Mouse (Mus musculus) liver, embryonic 12.5 days (tissue): ENCODE measurements around the gene Numbl. TPM values are rescaled to one million over a fixed set of nuclear protein-coding genes. Genes with fewer than 3 reads are reported as not detected.
"Not testable (repeated sequence)": the region's sequence is repeated elsewhere in the genome, so short reads cannot be mapped to it uniquely, and the experiment has no call there.

Experiments used
- ATAC-seq: fragments of 200-750 bp; cut with Nextera tagmentation; 2 replicates; pipeline ENCODE4 v1.8.0; 2017; ENCODE audit warnings: moderate number of reproducible peaks, mild to moderate bottlenecking, moderate library complexity
- H3K27ac ChIP-seq: fragments of 300-500 bp; sonication (generic); 2 replicates; pipeline ENCODE4 v1.5.1; 2016; ENCODE audit warnings: mild to moderate bottlenecking
- H3K27me3 ChIP-seq: fragments of 300-500 bp; sonication (generic); replicated peaks from 2 replicates; pipeline ENCODE4 v1.6.1; 2016; ENCODE audit warnings: mild to moderate bottlenecking, moderate library complexity
- H3K36me3 ChIP-seq: fragments of 300-500 bp; sonication (generic); 2 replicates; pipeline ENCODE4 v1.6.1; 2016; ENCODE audit warnings: mild to moderate bottlenecking, moderate library complexity
- H3K4me1 ChIP-seq: fragments of 300-500 bp; sonication (generic); 2 replicates; pipeline ENCODE4 v1.6.1; 2016
- H3K4me2 ChIP-seq: fragments of 300-500 bp; sonication (generic); 2 replicates; pipeline ENCODE4 v1.6.1; 2016; ENCODE audit warnings: mild to moderate bottlenecking, moderate library complexity
- H3K4me3 ChIP-seq: fragments of 300-500 bp; sonication (generic); 2 replicates; pipeline ENCODE4 v1.5.1; 2016; ENCODE audit warnings: mild to moderate bottlenecking, moderate library complexity
- H3K9ac ChIP-seq: fragments of 300-500 bp; sonication (generic); 2 replicates; pipeline ENCODE4 v1.6.1; 2016; ENCODE audit warnings: mild to moderate bottlenecking, moderate library complexity
- H3K9me3 ChIP-seq: fragments of 300-500 bp; sonication (generic); replicated peaks from 2 replicates; pipeline ENCODE4 v1.6.1; 2016; ENCODE audit warnings: mild to moderate bottlenecking, moderate library complexity
- WGBS: fragments of 180-500 bp; shearing (Covaris S2); methylation state at CpG from one replicate; pipeline ENCODE4 v1.1.7; 2016; ENCODE audit not compliant: insufficient replicate concordance; 5-methylcytosine and 5-hydroxymethylcytosine counted together
- polyA plus RNA-seq: library from polyadenylated mRNA; unstranded; fragments of >200 nt; fragmentation: Nextera tagmentation; extraction: Ambion mirVana; gene quantifications from 2 replicates; pipeline ENCODE4 v1.2.1, GENCODE M21; 2016

The Numbl gene
- polyA plus RNA-seq, 1 experiment from 2014 or later = 3.9 TPM

GRCm38 (mm10) chr7:27231693-27232331, 26.4 kb upstream of the Numbl start:
- Histone ChIP-seq H3K4me3 (no peak overlapping the region), H3K4me2 (peak overlapping the region; percentile 89; the same call in 1 of the 2 replicates), H3K27me3 (no peaks in the 10 kb centered on the region), H3K36me3 (no peaks in the 10 kb centered on the region), H3K9ac (no peak overlapping the region), H3K4me1 (peaks cover 50% of the 10 kb centered on the region), H3K9me3 (no peaks in the 10 kb centered on the region), H3K27ac (no peak overlapping the region)
- 69% methylated on average over 7 of the region's 7 CpGs for whole genome bisulfite sequencing
- no peak for ATAC-seq

- peak within 1 kb of the TSS; percentile 56 for H3K27ac ChIP-seq
- peak within 1 kb of the TSS; percentile 89 for H3K4me2 ChIP-seq
- peak within 1 kb of the TSS; percentile 75 for H3K4me3 ChIP-seq
- H3K9me3 ChIP-seq = no peaks in the 10 kb centered on the region
- peak; percentile 88 for ATAC-seq
- peaks cover 6% of the 10 kb centered on the region; the same call in 1 of the 2 replicates for H3K36me3 ChIP-seq
- peaks cover 40% of the 10 kb centered on the region for H3K4me1 ChIP-seq
- H3K27me3 ChIP-seq = no peaks in the 10 kb centered on the region
- under 1% methylated on average over 25 of the region's 25 CpGs for WGBS
- peak within 1 kb of the TSS; percentile 71 for H3K9ac ChIP-seq
Measured at GRCm38 (mm10) chr7:27232781-27233281, 25.4 kb upstream of the Numbl start, which contains the start of gene Coq8b. TSS of gene Coq8b (plus strand) at chr7:27233023.

- H3K4me3 ChIP-seq = peak overlapping the region; percentile 75
- no peaks in the 10 kb centered on the region for H3K27me3 ChIP-seq
- H3K4me1 ChIP-seq = peaks cover 37% of the 10 kb centered on the region
- ATAC-seq = no peak
- peaks cover 8% of the 10 kb centered on the region; the same call in 1 of the 2 replicates for H3K36me3 ChIP-seq
- WGBS = 12% methylated on average over 6 of the region's 6 CpGs
- H3K9ac ChIP-seq = peak overlapping the region; percentile 71
- H3K4me2 ChIP-seq = peak overlapping the region; percentile 89
- peak overlapping the region; percentile 56; the same call in 1 of the 2 replicates for H3K27ac ChIP-seq
- no peaks in the 10 kb centered on the region for H3K9me3 ChIP-seq
Measured at GRCm38 (mm10) chr7:27233300-27233699, 24.9 kb upstream of the Numbl start.

- Histone ChIP-seq H3K4me2 (no peak overlapping the region), H3K4me3 (no peak overlapping the region), H3K9ac (no peak overlapping the region), H3K9me3 (no peaks in the 10 kb centered on the region), H3K36me3 (peaks cover 22% of the 10 kb centered on the region), H3K4me1 (peaks cover 22% of the 10 kb centered on the region), H3K27ac (no peak overlapping the region), H3K27me3 (no peaks in the 10 kb centered on the region)
- 76% methylated on average over 2 of the region's 2 CpGs for WGBS
- no peak for ATAC-seq
Measured at GRCm38 (mm10) chr7:27235726-27236125, 22.5 kb upstream of the Numbl start.

DNA sequence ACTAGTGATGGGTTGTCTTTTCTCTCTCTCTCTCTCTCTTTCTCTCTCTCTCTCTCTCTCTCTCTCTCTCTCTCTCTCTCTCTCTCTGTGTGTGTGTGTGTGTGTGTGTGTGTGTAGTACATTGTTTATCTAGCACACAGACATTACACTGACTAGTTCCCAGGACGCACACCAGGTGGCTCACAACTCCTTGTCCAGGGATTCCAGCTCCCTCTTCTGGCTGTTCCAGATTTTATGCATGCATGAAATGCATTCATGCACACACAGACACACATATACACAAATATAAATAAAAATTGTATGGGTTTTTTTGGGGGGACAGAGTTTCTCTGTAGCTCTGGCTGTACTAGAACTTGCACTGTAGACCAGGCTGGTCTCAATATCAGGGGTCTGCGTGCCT, 20.7 kb upstream of the Numbl start:
- 67% methylated on average over 2 of the region's 2 CpGs for WGBS
- no peak overlapping the region for H3K9ac ChIP-seq
- H3K4me3 ChIP-seq = no peak overlapping the region
- H3K27ac ChIP-seq = no peak overlapping the region
- ATAC-seq = no peak
- H3K27me3 ChIP-seq = no peaks in the 10 kb centered on the region
- H3K9me3 ChIP-seq = no peaks in the 10 kb centered on the region
- H3K4me1 ChIP-seq = peaks cover 13% of the 10 kb centered on the region
- H3K36me3 ChIP-seq = peaks cover 31% of the 10 kb centered on the region
- H3K4me2 ChIP-seq = no peak overlapping the region

- Histone ChIP-seq H3K27ac (no peak overlapping the region), H3K36me3 (peaks cover 37% of the 10 kb centered on the region), H3K27me3 (no peaks in the 10 kb centered on the region), H3K4me1 (peaks cover 9% of the 10 kb centered on the region), H3K4me3 (no peak overlapping the region), H3K9ac (no peak overlapping the region), H3K4me2 (no peak overlapping the region), H3K9me3 (no peaks in the 10 kb centered on the region)
- ATAC-seq = no peak
- 74% methylated on average over 5 of the region's 5 CpGs for WGBS
Measured at GRCm38 (mm10) chr7:27238568-27238967, 19.7 kb upstream of the Numbl start.

DNA sequence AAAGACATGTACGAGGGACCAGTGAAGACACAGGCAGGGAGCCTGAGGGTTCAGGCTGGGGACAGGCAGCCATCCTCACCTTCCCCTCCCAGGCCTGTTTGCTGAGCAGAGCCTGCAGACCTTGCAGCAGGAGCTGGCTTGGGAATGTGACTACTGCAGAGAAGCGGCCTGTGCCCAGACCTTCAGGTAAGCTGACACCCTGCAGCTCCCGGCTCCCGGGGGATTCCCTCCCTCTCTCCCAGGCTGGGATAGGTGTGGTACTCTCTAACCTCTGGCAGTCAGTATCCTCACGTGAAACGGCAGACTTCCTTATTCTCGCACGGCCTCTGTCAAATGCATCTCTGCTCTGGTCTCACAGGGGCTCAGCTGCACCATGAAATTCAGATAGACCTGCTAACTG, 15.0 kb upstream of the Numbl start:
- no peak for ATAC-seq
- 70% methylated on average over 8 of the region's 8 CpGs for WGBS
- Histone ChIP-seq H3K36me3 (peaks cover 44% of the 10 kb centered on the region), H3K4me2 (no peak overlapping the region), H3K9me3 (no peaks in the 10 kb centered on the region), H3K27ac (no peak overlapping the region), H3K4me3 (no peak overlapping the region), H3K27me3 (no peaks in the 10 kb centered on the region), H3K9ac (no peak overlapping the region; the same call in 1 of the 2 replicates), H3K4me1 (no peaks in the 10 kb centered on the region)

- not testable (repeated sequence) for H3K4me1 ChIP-seq, H3K4me3 ChIP-seq, ATAC-seq, H3K4me2 ChIP-seq, H3K9ac ChIP-seq, H3K27ac ChIP-seq, H3K27me3 ChIP-seq, H3K9me3 ChIP-seq
- WGBS = 65% methylated on average over 2 of the region's 2 CpGs
- H3K36me3 ChIP-seq = peaks cover 39% of the 10 kb centered on the region
Measured at GRCm38 (mm10) chr7:27244088-27244487, 14.1 kb upstream of the Numbl start.

DNA sequence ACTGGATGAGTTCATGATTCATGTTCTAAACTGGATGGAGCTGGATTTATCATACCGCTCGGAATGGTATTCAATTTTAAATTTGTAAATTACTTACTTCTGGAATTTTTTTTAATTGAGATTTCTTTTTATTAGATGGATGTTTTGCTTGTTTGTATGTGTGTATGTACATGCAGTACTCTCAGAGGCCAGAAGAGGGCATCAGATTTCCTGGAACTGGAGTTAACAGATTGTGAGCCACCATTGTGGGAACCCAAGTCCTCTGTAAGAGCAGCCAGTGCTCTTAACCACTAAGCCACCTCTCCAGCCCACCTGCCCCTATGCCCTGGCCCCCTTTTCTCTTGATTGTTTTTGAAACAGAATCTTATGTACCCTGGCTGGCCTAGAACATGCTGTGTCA, 9.1 kb upstream of the Numbl start:
- 69% methylated on average over 2 of the region's 2 CpGs for WGBS
- H3K9me3 ChIP-seq = no peaks in the 10 kb centered on the region
- H3K4me1 ChIP-seq = peaks cover 14% of the 10 kb centered on the region; the same call in 1 of the 2 replicates
- H3K4me2 ChIP-seq = no peak overlapping the region
- H3K9ac ChIP-seq = no peak overlapping the region
- no peak overlapping the region for H3K4me3 ChIP-seq
- H3K27ac ChIP-seq = no peak overlapping the region
- H3K27me3 ChIP-seq = no peaks in the 10 kb centered on the region
- H3K36me3 ChIP-seq = peaks cover 22% of the 10 kb centered on the region; the same call in 1 of the 2 replicates
- no peak for ATAC-seq

- ATAC-seq = no peak
- peaks cover 22% of the 10 kb centered on the region for H3K4me1 ChIP-seq
- no peaks in the 10 kb centered on the region for H3K9me3 ChIP-seq
- H3K36me3 ChIP-seq = peaks cover 22% of the 10 kb centered on the region; the same call in 1 of the 2 replicates
- H3K9ac ChIP-seq = no peak overlapping the region
- no peak overlapping the region for H3K4me3 ChIP-seq
- no peak overlapping the region for H3K27ac ChIP-seq
- WGBS = 77% methylated on average over 5 of the region's 5 CpGs
- H3K27me3 ChIP-seq = no peaks in the 10 kb centered on the region
- H3K4me2 ChIP-seq = no peak overlapping the region
Measured at GRCm38 (mm10) chr7:27249928-27250327, 8.3 kb upstream of the Numbl start.

DNA sequence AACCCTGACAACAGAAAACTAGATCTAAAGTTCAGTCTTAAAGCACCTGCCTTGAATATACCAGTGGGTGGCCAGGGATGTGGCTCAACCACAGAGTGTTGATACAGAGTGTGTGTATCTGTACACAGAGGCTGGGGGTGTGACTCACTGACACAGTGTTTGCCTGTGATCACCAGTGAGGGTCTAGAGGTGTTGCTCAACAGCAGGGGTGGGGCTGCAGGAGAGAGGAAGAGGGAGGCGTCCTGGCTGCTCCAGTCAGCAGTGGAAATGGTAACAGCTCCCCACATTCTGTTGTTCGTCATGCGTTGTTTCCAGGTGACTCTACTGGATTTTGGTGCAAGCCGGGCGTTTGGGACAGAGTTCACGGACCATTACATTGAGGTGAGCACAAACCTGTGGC, 6.3 kb upstream of the Numbl start:
- Histone ChIP-seq H3K4me2 (peak overlapping the region; percentile 17; the same call in 1 of the 2 replicates), H3K9me3 (no peaks in the 10 kb centered on the region), H3K9ac (no peak overlapping the region), H3K27ac (peak overlapping the region; percentile 53), H3K4me3 (0 out of 2 replicates have a peak overlapping the region, but pooled peaks have one; percentile 2), H3K4me1 (peaks cover 42% of the 10 kb centered on the region), H3K36me3 (peaks cover 11% of the 10 kb centered on the region; the same call in 1 of the 2 replicates), H3K27me3 (no peaks in the 10 kb centered on the region)
- 56% methylated on average over 6 of the region's 6 CpGs for WGBS
- peak; percentile 82 for ATAC-seq

- ATAC-seq = no peak
- no peak overlapping the region for H3K4me2 ChIP-seq
- 66% methylated on average over 3 of the region's 3 CpGs for WGBS
- peaks cover 9% of the 10 kb centered on the region; the same call in 1 of the 2 replicates for H3K27me3 ChIP-seq
- peaks cover 4% of the 10 kb centered on the region; the same call in 1 of the 2 replicates for H3K36me3 ChIP-seq
- H3K4me1 ChIP-seq = peaks cover 68% of the 10 kb centered on the region
- H3K9me3 ChIP-seq = no peaks in the 10 kb centered on the region
- H3K27ac ChIP-seq = no peak overlapping the region
- no peak overlapping the region for H3K9ac ChIP-seq
- no peak overlapping the region for H3K4me3 ChIP-seq
Measured at GRCm38 (mm10) chr7:27255721-27256120, 2.5 kb upstream of the Numbl start.
